18 mouse cellular contexts compared by ENCODE assay signal in genomic region chr2:65405407-65405806, GRCm38 (mm10). TPM values are rescaled to one million over a fixed set of nuclear protein-coding genes. Genes with fewer than 3 reads are reported as not detected.
"Had no signal": no experiment of that assay in that cellular context is flagged by ENCODE, and none has a peak within 500 bp of the region (broad histone marks: within the 10 kb centered on the region; RNA-seq: fewer than 3 reads in every experiment).

No protein-coding gene starts in this region.

- H3K27me3 ChIP-seq: neural tube, embryonic 15.5 days; stomach, embryonic 15.5 days had no signal

- H3K36me3 ChIP-seq: neural tube, embryonic 15.5 days; stomach, embryonic 15.5 days had no signal

- H3K4me3 ChIP-seq: neural tube, embryonic 15.5 days; stomach, embryonic 15.5 days had no signal

- H3K9me3 ChIP-seq: neural tube, embryonic 15.5 days; stomach, embryonic 15.5 days had no signal

- H3K4me2 ChIP-seq: neural tube, embryonic 15.5 days; stomach, embryonic 15.5 days had no signal

- H3K4me1 ChIP-seq: neural tube, embryonic 15.5 days; stomach, embryonic 15.5 days had no signal

- DNase-seq: retina, postnatal 1 day; right cerebral cortex, adult 18-20 months; right cerebral cortex, postnatal 14 days; right cerebral cortex, postnatal 25 days; right cerebral cortex, postnatal 4 days; spleen, adult 18-20 months; thymus, adult 18-20 months; thymus, adult 2 months; thymus, postnatal 14 days; thymus, postnatal 25 days; thymus, postnatal 36 days; thymus, postnatal 4 days had no signal

- H3K9ac ChIP-seq: neural tube, embryonic 15.5 days; stomach, embryonic 15.5 days had no signal

- H3K27ac ChIP-seq: neural tube, embryonic 15.5 days; stomach, embryonic 15.5 days; stomach, postnatal 0 days had no signal

RNA-seq across cellular contexts. Expression of gene Slc38a11, which starts 41.6 kb away (rescaled TPM):
- total RNA-seq: neutrophil, adult 5-6 weeks had no signal
- polyA plus RNA-seq: stomach, embryonic 14.5 days; thymus, adult 2 months; thymus, postnatal 0 days had no signal
